Mouse (Mus musculus): Measurements from ENCODE around the gene Rufy2.

Gene Rufy2

DNA sequence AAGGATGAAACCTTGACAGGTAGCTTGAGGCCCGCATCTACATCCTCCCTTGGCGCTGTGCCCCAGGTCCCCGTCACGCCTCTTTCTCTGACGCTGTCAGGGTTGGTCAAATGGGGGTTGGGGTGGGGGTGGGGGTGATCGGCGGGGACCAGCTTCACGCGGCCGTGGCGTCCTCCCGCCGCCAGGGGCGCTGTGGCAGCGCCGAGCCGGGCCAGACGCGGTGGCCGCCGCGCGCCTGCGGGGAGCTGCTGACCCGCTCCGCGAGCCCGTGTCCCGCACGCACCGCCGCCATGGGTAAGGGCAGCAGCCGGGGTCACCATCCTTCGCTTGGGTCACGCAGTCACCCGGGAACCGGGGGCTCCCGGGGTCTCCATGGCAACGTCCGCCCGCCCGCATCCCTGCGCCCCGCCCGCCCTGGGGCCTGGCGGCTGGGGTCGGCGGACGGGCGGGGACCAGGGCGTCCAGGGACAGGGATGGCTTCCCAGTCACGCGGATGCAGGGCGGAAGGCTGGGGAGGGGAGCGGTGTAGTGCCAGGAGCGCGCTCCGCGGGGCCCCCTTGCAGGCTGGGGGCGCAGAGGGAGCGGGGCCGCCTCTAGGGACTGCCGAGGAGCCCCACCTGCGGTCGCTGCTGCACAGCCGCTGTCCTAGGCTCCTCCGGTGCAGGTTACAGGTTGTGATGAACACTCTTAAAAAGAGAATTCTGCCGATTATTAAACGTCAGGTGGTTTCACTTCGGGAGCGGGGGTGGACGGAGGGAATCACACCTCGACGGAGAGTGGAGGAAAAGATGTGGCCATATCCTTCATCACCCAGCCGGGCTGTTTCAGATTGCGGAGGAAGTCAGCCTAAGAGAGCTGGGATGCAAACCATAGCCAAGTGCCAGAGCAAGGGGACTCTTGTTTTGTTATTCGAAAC is at the start of gene Rufy2:
Gene Rufy2, plus strand, starts transcription at position 185 of the 916 bp plus-strand sequence.
- peak; percentile 91 for DNase-seq

GRCm38 (mm10) chr10:62932381-62932780 is 47.6 kb upstream of the Rufy2 start:
- no peak for DNase-seq

- DNase-seq: no peak
These were observed 34.9 kb upstream of the Rufy2 start for GRCm38 (mm10) chr10:62944975-62945580.

DNA sequence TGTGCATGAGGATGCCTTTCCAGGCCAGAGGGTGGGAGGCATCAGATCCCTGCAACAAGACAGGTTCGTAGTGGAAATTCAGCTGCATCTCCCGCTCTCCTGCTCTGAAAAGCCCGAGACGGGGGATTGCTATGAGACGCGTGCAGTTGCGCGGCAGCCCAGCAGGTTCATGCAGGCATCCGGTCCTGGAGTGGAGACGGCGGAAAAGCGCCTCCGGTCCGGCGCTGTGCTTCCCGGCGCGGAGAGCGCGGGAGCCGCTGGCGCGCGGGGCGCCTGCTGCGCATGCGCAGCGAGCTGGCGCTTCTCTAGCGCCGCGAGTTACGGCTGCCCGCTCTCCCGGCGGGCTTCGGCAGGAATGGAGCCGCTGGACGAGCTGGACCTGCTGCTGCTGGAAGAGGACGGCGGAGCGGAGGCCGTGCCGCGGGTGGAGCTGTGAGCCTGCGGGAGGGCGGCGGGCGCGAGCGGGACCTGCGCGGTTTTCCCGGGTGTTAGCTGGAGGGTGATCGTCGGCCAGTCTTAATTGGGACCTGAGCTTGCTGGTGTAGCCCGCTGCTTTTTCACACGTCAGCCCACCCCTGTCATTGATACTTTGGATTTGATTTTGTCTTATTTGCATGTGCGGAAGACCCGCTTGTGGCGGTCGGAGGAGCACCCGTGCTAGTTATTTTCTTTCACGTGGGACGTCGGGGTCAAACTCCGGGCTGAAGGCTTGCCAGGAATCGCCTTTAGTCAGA is 33.1 kb upstream of the Rufy2 start, which contains the start of gene Dna2:
Gene Dna2, plus strand, starts transcription at position 289 of the 734 bp plus-strand sequence.
- peak; percentile 86 for DNase-seq

GRCm38 (mm10) chr10:62948551-62948950 is 31.5 kb upstream of the Rufy2 start:
- no peak for DNase-seq

- no peak for DNase-seq
These were observed 16.1 kb upstream of the Rufy2 start for GRCm38 (mm10) chr10:62963956-62964355.

- no peak for DNase-seq
These were observed 14.2 kb upstream of the Rufy2 start for GRCm38 (mm10) chr10:62965796-62966195.

DNA sequence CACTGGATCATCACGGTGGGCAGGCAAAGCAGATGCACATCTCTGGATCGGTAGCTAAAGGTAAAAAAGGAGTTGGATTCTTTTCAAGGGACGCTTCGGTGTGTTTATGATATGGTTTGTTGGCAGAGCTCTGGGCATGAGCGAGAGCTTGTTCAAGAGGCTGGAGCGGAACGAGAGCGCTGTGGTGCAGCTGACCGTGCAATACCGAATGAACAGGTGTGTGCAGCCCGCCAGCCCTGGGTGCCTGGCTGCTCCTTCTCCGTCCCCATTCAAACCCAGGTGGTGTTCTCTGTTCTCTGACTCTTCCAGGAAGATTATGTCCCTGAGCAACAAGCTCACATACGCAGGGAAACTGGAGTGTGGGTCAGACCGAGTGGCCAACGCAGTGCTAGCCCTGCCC is 13.7 kb upstream of the Rufy2 start:
- peak; percentile 42 for DNase-seq

DNA sequence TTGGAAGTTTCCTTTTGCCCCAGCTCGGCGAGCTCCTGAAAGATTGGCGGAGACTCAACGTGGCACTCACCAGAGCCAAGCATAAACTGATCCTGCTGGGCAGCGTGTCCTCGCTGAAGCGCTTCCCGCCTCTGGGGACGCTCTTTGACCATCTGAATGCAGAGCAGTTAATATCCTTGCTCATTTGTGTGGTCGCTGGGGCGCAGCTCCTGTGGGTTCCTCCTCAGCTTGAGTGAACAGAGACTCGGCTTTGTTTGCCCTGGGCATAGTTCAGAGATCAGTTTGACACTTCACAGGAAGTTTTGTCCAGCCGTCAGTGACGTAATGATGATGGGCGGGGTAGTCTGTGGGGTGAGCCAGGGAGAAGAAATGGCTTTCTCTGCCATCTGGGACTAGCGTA is 8.2 kb upstream of the Rufy2 start:
- peak; percentile 31 for DNase-seq

- no peak for DNase-seq
These were observed 370 bp upstream of the Rufy2 start for GRCm38 (mm10) chr10:62979667-62980038.

DNA sequence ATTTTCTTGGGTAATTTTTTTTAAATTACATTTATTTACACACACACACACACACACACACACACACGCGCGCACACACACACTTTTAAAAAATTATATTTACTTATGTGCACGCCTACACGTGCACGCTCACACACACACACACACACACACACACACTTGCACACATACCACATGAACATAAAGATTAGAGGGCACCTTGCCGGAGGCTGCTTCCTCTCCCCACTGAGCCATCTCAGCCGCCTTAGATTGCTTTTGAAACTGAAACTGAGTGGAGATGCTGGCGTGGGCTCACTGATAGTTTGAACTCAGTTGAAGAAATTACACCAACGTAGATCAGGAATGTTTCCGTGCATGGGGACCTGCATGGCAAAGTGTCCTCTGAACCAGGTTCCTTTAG is 4.0 kb downstream of the Rufy2 start:
- no peak for DNase-seq

GRCm38 (mm10) chr10:62984495-62984894 is 4.5 kb downstream of the Rufy2 start:
- DNase-seq: peak; percentile 26

DNA sequence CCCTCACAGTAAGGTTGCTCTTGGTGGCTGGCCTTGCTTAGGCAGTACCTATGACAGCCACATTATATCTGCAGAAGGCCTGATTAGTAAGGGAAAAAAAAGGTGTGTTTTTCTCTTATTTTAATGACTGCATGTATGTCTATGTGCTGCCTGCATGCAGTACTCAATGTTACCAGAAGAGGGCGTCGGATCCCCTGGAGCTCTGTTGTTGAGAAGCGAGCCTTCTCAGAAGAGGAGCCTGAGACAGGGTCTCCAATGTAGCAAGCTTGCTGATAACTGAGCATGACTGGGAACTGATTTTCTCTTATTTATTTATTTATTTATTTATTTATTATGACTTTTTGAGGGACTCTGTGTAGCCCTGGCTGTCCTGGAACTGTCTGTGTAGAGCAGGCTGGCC is 7.3 kb downstream of the Rufy2 start:
- peak; percentile 42 for DNase-seq

DNA sequence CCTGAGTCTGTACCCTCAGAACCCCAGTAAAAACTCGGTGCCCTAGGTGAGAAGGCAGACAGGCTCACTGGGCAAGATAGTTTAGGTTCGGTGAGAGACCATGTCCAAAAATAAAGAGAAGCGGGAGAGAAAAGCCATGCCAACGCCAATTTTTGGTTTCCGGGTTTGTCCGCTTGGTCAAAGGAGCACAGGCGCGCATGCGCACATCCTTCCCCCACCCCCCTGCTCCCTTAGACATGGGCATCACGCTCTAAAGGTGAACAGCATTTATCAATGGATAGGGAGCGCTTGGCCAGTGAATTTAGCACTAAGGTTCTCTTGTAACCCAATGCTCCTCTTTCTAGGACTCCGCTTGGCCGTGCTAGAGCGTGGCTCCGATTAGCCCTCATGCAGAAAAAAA is 10.6 kb downstream of the Rufy2 start:
- no peak for DNase-seq

DNA sequence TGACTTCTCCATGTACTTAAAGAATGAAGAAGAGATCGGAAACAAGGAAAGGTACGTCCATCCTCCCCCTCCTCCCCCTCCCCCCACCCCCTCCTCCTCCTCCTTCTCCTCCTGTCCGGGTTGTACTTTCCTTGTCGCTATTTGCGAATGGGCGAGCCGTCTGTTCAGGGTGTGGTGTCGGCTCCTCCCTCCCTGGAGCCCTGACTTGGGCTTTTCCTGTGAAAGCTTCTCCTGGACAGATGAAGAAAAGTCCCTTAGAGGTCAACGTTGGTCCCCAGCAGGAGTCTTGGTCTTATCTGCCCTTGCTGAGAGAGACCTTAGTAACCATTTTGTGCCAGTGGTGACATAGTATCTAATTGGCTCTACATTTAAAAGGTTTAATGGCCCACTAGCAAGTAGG is 14.0 kb downstream of the Rufy2 start:
- no peak for DNase-seq

DNA sequence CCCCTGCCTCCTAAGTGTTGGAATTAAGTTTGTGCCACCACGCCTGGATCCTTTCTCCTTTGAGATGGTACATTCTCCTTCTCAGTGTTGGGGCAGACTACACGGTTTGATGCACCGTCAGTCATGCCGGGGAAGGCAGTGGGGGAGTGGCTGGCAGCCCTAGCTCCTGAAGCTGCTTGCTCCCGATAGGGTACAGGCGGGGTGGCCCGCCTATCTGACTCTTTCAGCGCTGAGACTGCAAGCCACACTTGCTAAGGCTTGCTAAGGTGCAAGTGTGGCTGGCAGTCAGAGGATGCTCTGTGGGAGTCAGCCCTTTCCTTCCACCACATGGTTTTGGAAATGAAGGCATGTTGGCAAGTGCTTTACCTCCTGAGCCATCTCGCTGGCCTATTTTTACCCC is 20.6 kb downstream of the Rufy2 start:
- DNase-seq: peak; percentile 24

GRCm38 (mm10) chr10:63003252-63003651 is 23.2 kb downstream of the Rufy2 start:
- DNase-seq: no peak

DNA sequence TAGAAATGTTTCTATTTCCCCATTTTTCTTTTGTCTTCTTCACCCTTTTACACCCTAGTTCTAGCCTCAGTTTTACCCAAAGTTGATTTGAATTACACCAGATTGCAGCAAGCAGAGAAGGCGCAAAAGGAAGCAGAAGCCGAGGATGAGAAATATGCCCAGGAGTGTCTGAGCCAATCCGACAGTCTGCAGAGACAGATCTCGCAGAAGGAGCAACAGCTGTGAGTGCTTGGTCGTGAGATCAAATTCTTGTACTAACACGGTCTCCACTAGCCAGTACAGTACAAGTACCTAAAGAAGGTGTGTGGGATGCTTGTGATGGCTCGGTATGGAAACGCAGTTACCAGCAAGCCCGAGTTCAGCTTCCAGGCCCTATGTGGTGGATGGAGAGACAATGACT is 24.5 kb downstream of the Rufy2 start:
- no peak for DNase-seq

- no peak for DNase-seq
These were observed 28.2 kb downstream of the Rufy2 start for GRCm38 (mm10) chr10:63008193-63008592.

GRCm38 (mm10) chr10:63010268-63010667 is 30.2 kb downstream of the Rufy2 start:
- DNase-seq: no peak

DNA sequence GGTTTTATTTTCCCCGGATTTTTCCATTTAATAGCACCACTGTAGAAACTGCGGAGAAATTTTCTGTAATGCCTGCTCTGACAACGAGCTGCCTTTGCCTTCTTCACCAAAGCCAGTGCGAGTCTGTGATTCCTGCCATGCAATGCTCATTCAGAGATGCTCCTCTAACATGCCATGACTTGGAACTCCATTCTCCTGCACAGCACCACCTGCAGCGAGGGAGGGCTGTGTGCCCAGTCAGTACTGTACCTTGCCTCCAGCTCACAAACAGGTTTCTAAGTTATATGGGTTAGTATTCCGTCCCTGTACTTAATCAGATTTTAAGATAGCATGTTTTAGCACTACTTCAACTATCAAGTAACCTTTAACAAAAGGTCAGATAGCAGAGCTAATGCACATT is 31.5 kb downstream of the Rufy2 start:
- DNase-seq: no peak

- DNase-seq: no peak
These were observed 33.5 kb downstream of the Rufy2 start for GRCm38 (mm10) chr10:63013476-63013875.

DNA sequence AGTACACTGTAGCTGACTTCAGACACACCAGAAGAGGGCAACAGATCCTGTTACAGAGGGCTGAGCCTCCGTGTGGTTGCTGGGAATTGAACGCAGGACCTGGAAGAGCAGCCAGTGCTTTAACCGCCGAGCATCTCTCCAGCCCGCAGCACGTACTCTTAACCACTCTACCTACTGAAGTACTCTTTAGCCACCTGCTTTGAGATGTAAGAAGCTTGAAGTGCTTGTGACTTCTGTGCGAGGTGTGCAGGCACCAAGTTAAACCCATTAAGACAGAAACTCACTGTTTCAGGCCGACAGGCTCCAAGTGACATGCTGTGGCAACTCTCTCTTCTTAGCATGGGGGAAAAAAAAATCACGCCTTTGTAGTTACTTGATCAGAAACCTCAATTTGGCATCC is 34.1 kb downstream of the Rufy2 start:
- DNase-seq: no peak

DNA sequence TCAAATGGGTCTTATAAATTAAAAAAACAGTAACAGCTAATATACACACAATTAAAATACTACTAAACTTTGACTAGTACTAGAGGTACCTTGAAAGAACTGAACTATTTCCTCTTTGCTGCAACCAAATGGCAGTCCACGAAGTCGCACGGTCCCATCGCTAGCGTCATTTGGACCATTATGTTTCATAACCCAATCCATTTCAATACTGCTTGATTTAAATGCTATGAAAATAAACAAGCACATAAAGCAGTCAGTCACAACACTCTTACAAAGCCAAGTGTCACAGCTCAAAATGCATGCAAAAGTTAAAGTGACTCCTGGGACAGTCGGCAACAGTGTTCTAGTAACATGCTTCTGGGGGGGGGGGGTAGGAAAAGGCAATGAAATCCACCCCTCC is 39.3 kb downstream of the Rufy2 start:
- DNase-seq: no peak
